Mouse (Mus musculus) forelimb bud, embryonic 11.5 days (tissue): ENCODE results near the gene Tchh.
A peak's percentile ranks its signal among the peaks of the same experiment; 100 is the strongest.
"Not testable (repeated sequence)": the region's sequence is repeated elsewhere in the genome, so short reads cannot be mapped to it uniquely, and the experiment has no call there.

Experiments
- DNase-seq: peaks from one replicate; pipeline ENCODE4 v3.0.0-alpha.2; 2012; ENCODE audit warnings: low read depth, low spot score

Tchh gene

GRCm38 (mm10) chr3:93493992-93494391 lies 51.9 kb downstream of the Tchh start:
- peak; percentile 74 for DNase-seq

GRCm38 (mm10) chr3:93494774-93495173 lies 52.6 kb downstream of the Tchh start:
- DNase-seq, result not testable (repeated sequence)

- DNase-seq, result no peak
Observed at GRCm38 (mm10) chr3:93497131-93497530, 55.0 kb downstream of the Tchh start.
